Mouse (Mus musculus): ENCODE data around the gene Cacul1.

- TF ChIP-seq CTCF (IDR thresholded peaks at IDR 0.05; ENCODE audit: insufficient read depth, low read length) (peak; percentile 28; the same call in 1 of the 2 replicates), POLR2A (IDR thresholded peaks at IDR 0.05; ENCODE audit: borderline replicate concordance, extremely low read depth, low read depth, low read length) (no peak)
These were observed 67.4 kb downstream of the Cacul1 start for GRCm38 (mm10) chr19:60513431-60513830.

Measured in lung, adult 2 months (tissue).